Mouse (Mus musculus): ENCODE measurements around the gene Ndufs2.

Ndufs2 gene

DNA sequence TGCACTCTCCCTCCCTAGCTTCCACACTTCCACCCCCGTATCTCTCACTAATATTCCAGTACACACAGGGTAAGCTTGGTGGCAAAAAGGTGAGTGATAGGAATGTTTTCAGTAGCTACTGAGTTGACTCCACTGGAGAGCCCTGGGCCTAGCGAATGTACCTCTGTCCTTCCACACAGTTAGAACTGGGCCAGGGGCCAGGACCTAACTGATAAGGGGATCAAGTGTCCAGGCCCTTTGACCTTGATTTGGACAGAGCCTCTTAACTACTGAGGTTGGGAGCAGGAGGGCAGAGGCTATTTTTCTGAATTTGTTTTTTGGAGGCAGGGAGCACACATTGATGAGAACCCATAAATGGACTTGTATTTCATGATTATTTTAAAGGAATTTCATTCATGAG, 27.4 kb downstream of the Ndufs2 start:
- no peaks in the 10 kb centered on the region for H3K9me3 ChIP-seq (ENCODE audit: low read length)
- H3K4me3 ChIP-seq (replicated peaks; ENCODE audit: low read length), result no peak overlapping the region
- no peaks in the 10 kb centered on the region for H3K27me3 ChIP-seq (ENCODE audit: insufficient read depth, low read length)
- H3K4me1 ChIP-seq (replicated peaks; ENCODE audit: low read depth, low read length), result peaks cover 64% of the 10 kb centered on the region
- H3K36me3 ChIP-seq (ENCODE audit: insufficient read depth, low read length), result peaks cover 19% of the 10 kb centered on the region
- TF ChIP-seq CTCF (conservative IDR thresholded peaks at IDR 0.05; ENCODE audit: low read length) (no peak), NANOG (IDR thresholded peaks at IDR 0.05; ENCODE audit: borderline replicate concordance, low read length) (no peak), POU5F1 (IDR thresholded peaks at IDR 0.05; ENCODE audit: borderline replicate concordance, low read length) (no peak)

- Histone ChIP-seq H3K9me3 (ENCODE audit: low read length) (no peaks in the 10 kb centered on the region), H3K4me3 (replicated peaks; ENCODE audit: low read length) (no peak overlapping the region), H3K27me3 (ENCODE audit: insufficient read depth, low read length) (no peaks in the 10 kb centered on the region), H3K36me3 (ENCODE audit: insufficient read depth, low read length) (peaks cover 23% of the 10 kb centered on the region), H3K4me1 (replicated peaks; ENCODE audit: low read depth, low read length) (peaks cover 67% of the 10 kb centered on the region)
- TF ChIP-seq POU5F1 (IDR thresholded peaks at IDR 0.05; ENCODE audit: borderline replicate concordance, low read length) (no peak), NANOG (IDR thresholded peaks at IDR 0.05; ENCODE audit: borderline replicate concordance, low read length) (no peak), CTCF (conservative IDR thresholded peaks at IDR 0.05; ENCODE audit: low read length) (no peak)
Observed at GRCm38 (mm10) chr1:171223168-171223567, 28.0 kb downstream of the Ndufs2 start.

DNA sequence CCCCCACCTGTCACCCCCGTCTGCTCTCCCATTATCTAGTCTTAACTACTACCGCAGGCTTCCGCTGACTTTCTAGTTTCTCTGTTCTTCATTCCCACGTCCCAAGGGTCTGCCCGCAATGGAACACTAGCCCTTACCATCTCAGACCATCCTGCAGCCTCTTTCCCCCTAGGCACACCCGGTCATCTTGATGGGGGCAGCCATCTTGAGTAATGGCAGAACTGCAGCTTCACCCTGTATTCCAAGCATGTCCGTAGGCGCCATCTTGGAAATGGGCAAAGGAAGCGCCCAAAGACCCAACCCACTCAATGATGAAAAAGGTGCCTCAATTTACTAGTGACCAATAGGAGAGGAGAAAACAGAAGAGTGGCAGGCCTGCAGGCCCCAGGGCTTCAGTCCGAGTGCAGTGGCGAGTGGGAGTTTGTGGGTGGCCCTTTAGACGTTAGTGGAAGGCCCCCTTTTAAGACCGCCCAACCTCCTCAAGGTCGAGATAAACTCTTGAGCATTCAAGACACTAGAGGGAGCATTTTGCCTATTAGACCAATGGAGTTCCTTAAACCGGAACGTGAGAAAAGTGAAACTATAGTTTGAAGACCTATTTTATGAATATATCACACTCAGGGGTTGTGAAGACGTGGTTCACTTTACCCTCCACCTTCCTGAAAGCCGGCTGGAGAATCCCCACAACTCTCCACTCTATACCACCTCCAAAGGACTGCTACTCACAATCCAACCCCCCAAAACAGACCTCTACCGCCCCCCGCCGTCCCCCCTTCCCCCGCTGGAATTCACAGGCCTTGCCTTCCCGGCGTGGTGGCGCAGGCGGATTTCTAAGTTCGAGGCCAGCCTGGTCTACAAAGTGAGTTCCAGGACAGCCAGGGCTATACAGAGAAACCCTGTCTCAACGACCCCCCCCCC, 28.7 kb downstream of the Ndufs2 start, which contains the start of gene Tomm40l:
Gene Tomm40l, minus strand, starts transcription at position 277 of the 918 bp plus-strand sequence.
- peaks cover 23% of the 10 kb centered on the region for H3K36me3 ChIP-seq (ENCODE audit: insufficient read depth, low read length)
- H3K4me1 ChIP-seq (replicated peaks; ENCODE audit: low read depth, low read length), result peaks cover 68% of the 10 kb centered on the region
- H3K4me3 ChIP-seq (replicated peaks; ENCODE audit: low read length), result peak within 1 kb of the TSS; percentile 85
- no peaks in the 10 kb centered on the region for H3K9me3 ChIP-seq (ENCODE audit: low read length)
- 0 out of 2 replicates have a peak, but pooled peaks have one; percentile 7 for TF ChIP-seq CTCF (conservative IDR thresholded peaks at IDR 0.05; ENCODE audit: low read length)
- TF ChIP-seq NANOG (IDR thresholded peaks at IDR 0.05; ENCODE audit: borderline replicate concordance, low read length), result 0 out of 2 replicates have a peak, but pooled peaks have one; percentile 18
- no peak for TF ChIP-seq POU5F1 (IDR thresholded peaks at IDR 0.05; ENCODE audit: borderline replicate concordance, low read length)
- H3K27me3 ChIP-seq (ENCODE audit: insufficient read depth, low read length), result no peaks in the 10 kb centered on the region

DNA sequence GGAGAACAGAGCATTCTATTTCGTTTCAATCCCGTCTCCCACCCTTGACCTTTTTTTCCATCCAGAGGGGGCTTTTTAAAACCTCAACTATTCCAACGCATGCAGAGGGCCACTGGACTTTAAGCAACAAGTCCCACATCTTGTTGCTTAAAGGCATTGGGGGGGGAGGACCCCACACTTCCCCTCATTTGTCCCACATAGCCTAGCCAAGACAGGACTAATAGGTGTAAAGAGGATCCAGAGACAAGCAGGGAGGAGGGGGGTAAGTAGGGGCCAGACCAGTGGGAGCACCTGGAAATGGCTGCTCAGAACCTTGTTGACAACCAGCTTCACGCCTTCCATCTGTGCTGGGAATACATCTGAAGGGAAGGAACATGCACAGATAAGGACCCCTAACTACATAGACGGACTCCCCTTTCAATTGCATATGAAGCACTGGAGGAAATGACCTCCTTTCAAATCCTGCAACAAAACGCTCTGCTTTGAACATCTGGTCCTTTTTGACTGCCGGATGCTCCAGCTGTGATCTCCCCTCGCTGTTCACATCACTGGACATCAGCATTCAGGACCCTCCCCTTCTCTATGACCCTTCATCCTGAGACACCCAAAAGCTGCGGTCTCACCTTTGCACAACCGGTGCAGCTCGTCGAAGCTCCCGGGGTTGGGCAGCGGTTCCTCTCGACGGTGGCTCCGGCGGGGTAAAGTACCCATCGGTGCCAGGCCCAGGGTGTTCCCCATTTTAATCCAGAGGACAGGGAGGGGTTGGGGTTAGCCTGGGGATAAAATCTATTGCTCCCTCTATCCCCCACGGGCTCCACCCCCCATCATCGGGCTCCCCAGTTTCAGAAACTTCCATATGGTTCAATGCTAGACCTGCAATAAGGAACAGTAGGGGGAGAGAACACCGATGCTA, 29.7 kb downstream of the Ndufs2 start:
- H3K4me3 ChIP-seq (replicated peaks; ENCODE audit: low read length), result peak overlapping the region; percentile 85
- H3K4me1 ChIP-seq (replicated peaks; ENCODE audit: low read depth, low read length), result peaks cover 72% of the 10 kb centered on the region
- peaks cover 23% of the 10 kb centered on the region for H3K36me3 ChIP-seq (ENCODE audit: insufficient read depth, low read length)
- no peak for TF ChIP-seq CTCF (conservative IDR thresholded peaks at IDR 0.05; ENCODE audit: low read length)
- TF ChIP-seq POU5F1 (IDR thresholded peaks at IDR 0.05; ENCODE audit: borderline replicate concordance, low read length), result no peak
- no peak; the same call in 1 of the 2 replicates for TF ChIP-seq NANOG (IDR thresholded peaks at IDR 0.05; ENCODE audit: borderline replicate concordance, low read length)
- H3K27me3 ChIP-seq (ENCODE audit: insufficient read depth, low read length), result no peaks in the 10 kb centered on the region
- H3K9me3 ChIP-seq (ENCODE audit: low read length), result no peaks in the 10 kb centered on the region

DNA sequence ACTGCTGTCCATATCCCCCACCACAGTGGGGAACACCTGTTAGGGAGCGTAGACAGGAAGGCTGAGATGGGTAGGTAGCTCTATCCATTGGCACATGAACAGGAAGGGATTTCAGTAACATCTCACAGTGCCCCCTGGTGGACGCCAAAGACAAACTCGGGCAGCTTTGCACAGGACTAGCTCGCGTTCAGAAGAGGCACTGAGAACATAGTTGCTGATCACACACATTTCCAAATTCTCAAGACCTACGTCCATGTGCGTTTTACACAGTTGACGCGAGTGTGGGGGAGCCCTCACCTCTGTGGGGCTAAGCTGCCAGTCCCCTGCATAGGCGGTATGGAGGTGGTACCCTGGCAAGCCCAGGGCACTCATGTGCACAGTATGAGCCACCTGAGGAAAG, 30.3 kb downstream of the Ndufs2 start:
- peaks cover 4% of the 10 kb centered on the region; the same call in 1 of the 2 replicates for H3K27me3 ChIP-seq (ENCODE audit: insufficient read depth, low read length)
- peaks cover 23% of the 10 kb centered on the region for H3K36me3 ChIP-seq (ENCODE audit: insufficient read depth, low read length)
- H3K9me3 ChIP-seq (ENCODE audit: low read length), result no peaks in the 10 kb centered on the region
- peak overlapping the region; percentile 85 for H3K4me3 ChIP-seq (replicated peaks; ENCODE audit: low read length)
- TF ChIP-seq CTCF (conservative IDR thresholded peaks at IDR 0.05; ENCODE audit: low read length) (peak; percentile 60), NANOG (IDR thresholded peaks at IDR 0.05; ENCODE audit: borderline replicate concordance, low read length) (no peak), POU5F1 (IDR thresholded peaks at IDR 0.05; ENCODE audit: borderline replicate concordance, low read length) (no peak)
- H3K4me1 ChIP-seq (replicated peaks; ENCODE audit: low read depth, low read length), result peaks cover 69% of the 10 kb centered on the region

- Histone ChIP-seq H3K4me1 (replicated peaks; ENCODE audit: low read depth, low read length) (peaks cover 59% of the 10 kb centered on the region), H3K36me3 (ENCODE audit: insufficient read depth, low read length) (peaks cover 23% of the 10 kb centered on the region), H3K27me3 (ENCODE audit: insufficient read depth, low read length) (peaks cover 7% of the 10 kb centered on the region; the same call in 1 of the 2 replicates), H3K9me3 (ENCODE audit: low read length) (no peaks in the 10 kb centered on the region), H3K4me3 (replicated peaks; ENCODE audit: low read length) (no peak overlapping the region)
- TF ChIP-seq NANOG (IDR thresholded peaks at IDR 0.05; ENCODE audit: borderline replicate concordance, low read length), result no peak
- no peak for TF ChIP-seq CTCF (conservative IDR thresholded peaks at IDR 0.05; ENCODE audit: low read length)
- no peak for TF ChIP-seq POU5F1 (IDR thresholded peaks at IDR 0.05; ENCODE audit: borderline replicate concordance, low read length)
Observed at GRCm38 (mm10) chr1:171216241-171216955, 34.8 kb downstream of the Ndufs2 start.

DNA sequence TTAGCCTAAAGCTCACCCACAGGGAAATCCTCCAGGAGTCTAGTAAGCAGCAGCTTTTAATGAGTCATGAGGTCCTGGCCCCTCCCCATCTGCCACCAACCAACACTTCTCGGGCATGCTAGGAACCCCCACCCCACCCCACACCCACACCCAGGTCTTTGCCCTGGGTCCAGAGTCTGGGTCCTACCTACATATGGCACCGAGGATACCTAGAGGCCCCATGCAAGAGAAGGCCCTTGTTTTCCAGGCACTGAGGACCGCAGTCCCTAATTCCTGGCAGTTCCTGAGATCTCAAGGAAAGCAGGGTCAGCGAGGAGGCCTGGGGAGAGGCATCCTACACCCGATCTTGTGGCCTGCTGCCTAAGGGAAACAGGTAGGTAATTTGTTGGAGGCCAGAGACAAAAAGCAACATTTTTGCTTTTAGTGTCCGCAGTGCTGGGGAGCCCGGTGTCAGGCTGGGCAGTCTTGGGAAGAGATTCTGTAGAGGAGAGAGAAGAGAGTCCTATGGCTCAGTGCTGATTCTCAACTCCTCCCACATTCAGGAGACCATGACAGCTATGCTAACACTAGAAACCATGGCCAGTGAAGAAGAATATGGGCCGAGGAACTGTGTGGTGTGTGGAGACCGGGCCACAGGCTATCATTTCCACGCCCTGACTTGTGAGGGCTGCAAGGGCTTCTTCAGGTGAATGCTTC, 37.2 kb downstream of the Ndufs2 start, which contains the start of gene Nr1i3:
Gene Nr1i3, plus strand, starts transcription at position 170 of the 696 bp plus-strand sequence.
- Histone ChIP-seq H3K4me1 (replicated peaks; ENCODE audit: low read depth, low read length) (peaks cover 34% of the 10 kb centered on the region), H3K9me3 (ENCODE audit: low read length) (no peaks in the 10 kb centered on the region), H3K36me3 (ENCODE audit: insufficient read depth, low read length) (peaks cover 5% of the 10 kb centered on the region; the same call in 1 of the 2 replicates), H3K4me3 (replicated peaks; ENCODE audit: low read length) (no peak within 1 kb of the TSS), H3K27me3 (ENCODE audit: insufficient read depth, low read length) (peaks cover 7% of the 10 kb centered on the region; the same call in 1 of the 2 replicates)
- TF ChIP-seq POU5F1 (IDR thresholded peaks at IDR 0.05; ENCODE audit: borderline replicate concordance, low read length) (no peak), NANOG (IDR thresholded peaks at IDR 0.05; ENCODE audit: borderline replicate concordance, low read length) (no peak), CTCF (conservative IDR thresholded peaks at IDR 0.05; ENCODE audit: low read length) (no peak)
